In genomic region chr6:119351656-119352055, GRCm38 (mm10) we compare ENCODE assay signal across 16 mouse cellular contexts. TPM values are rescaled to one million over a fixed set of nuclear protein-coding genes. Genes with fewer than 3 reads are reported as not detected.
"Had no signal": no experiment of that assay in that cellular context is flagged by ENCODE, and none has a peak within 500 bp of the region (broad histone marks: within the 10 kb centered on the region; RNA-seq: fewer than 3 reads in every experiment).

No protein-coding gene starts in this region.

- H3K27me3 ChIP-seq: neural tube, embryonic 15.5 days; stomach, embryonic 15.5 days had no signal

- DNase-seq: retina, postnatal 1 day; right cerebral cortex, adult 18-20 months; right cerebral cortex, postnatal 14 days; right cerebral cortex, postnatal 25 days; right cerebral cortex, postnatal 4 days; spleen, adult 18-20 months; thymus, adult 18-20 months; thymus, adult 2 months; thymus, postnatal 14 days; thymus, postnatal 25 days; thymus, postnatal 36 days; thymus, postnatal 4 days had no signal

- H3K4me3 ChIP-seq: neural tube, embryonic 15.5 days; stomach, embryonic 15.5 days had no signal

- H3K4me1 ChIP-seq: stomach, embryonic 15.5 days had no signal

- H3K27ac ChIP-seq: neural tube, embryonic 15.5 days; stomach, embryonic 15.5 days; stomach, postnatal 0 days had no signal

- H3K9me3 ChIP-seq: neural tube, embryonic 15.5 days; stomach, embryonic 15.5 days had no signal

- H3K9ac ChIP-seq: neural tube, embryonic 15.5 days; stomach, embryonic 15.5 days had no signal

- H3K4me2 ChIP-seq: neural tube, embryonic 15.5 days; stomach, embryonic 15.5 days had no signal

RNA-seq across cellular contexts. Expression of gene Lrtm2, which starts 21.1 kb away (rescaled TPM):
- polyA plus RNA-seq: small intestine, adult 2 months had no signal
